Mouse (Mus musculus): ENCODE results near the gene 2410015M20Rik. TPM values are rescaled to one million over a fixed set of nuclear protein-coding genes. Genes with fewer than 3 reads are reported as not detected.
"Not testable (repeated sequence)": the region's sequence is repeated elsewhere in the genome, so short reads cannot be mapped to it uniquely, and the experiment has no call there.

Gene 2410015M20Rik
- total RNA-seq, 2 experiments from 2014 or later = 134 to 142 TPM

- Histone ChIP-seq H3K27ac (peak within 1 kb of the TSS; percentile 84), H3K4me3 (peak within 1 kb of the TSS; percentile 63)
- DNase-seq (ENCODE audit: low spot score in 2 of 2) = peak; percentile 95 to 96
- TF ChIP-seq CTCF (conservative IDR thresholded peaks at IDR 0.05) = no peak
These were observed 17.3 kb upstream of the 2410015M20Rik start, which contains the start of gene Lonp1 for GRCm38 (mm10) chr17:56626754-56627470. TSS of gene Lonp1 (minus strand) at chr17:56626887.

DNA sequence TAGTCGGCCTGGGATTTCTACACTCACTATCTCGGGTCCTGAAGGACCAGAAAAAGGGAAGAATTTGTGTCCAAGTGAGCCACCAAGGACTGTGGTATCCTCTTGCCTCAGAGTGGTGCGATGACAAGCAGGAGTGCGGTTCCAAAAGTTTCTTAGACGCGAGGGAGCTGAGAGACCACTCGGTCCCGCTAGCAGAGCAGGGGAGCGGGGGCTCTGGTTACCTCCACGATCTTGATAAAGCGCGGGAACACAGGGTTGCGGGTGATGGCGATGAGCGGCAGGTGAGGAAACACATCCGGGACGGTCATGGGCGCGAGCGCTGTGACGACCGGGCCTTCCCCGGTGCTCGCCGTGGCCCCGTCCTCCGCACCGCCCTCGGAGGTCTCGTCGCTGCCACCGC is 16.7 kb upstream of the 2410015M20Rik start:
- TF ChIP-seq CTCF (conservative IDR thresholded peaks at IDR 0.05) = no peak
- peak overlapping the region; percentile 84 for H3K27ac ChIP-seq
- DNase-seq (ENCODE audit: low spot score in 2 of 2) = no peak
- H3K4me3 ChIP-seq = peak overlapping the region; percentile 63

DNA sequence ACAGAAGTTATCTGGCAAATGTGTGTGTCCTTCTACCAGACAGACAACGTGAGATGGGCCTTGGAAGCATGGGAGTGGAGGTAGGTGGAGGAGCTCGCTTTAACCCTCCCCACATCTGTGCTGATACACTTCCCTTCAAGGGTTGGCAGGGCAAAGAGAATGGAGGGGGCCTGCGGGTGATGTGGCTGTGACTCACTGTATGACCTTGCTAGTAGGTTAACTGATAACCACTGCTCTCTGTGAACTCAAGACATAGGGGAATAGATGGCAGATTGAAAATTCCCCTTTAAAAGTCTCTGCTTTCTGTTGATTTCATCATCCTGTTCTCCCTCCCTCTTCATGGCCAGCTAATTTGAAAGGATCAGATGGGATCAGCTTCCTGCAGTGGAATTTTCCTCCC is 15.9 kb upstream of the 2410015M20Rik start:
- DNase-seq (ENCODE audit: low spot score in 2 of 2) = no peak
- H3K4me3 ChIP-seq = no peak overlapping the region; the same call in 1 of the 2 replicates
- TF ChIP-seq CTCF (conservative IDR thresholded peaks at IDR 0.05) = no peak
- no peak overlapping the region for H3K27ac ChIP-seq

DNA sequence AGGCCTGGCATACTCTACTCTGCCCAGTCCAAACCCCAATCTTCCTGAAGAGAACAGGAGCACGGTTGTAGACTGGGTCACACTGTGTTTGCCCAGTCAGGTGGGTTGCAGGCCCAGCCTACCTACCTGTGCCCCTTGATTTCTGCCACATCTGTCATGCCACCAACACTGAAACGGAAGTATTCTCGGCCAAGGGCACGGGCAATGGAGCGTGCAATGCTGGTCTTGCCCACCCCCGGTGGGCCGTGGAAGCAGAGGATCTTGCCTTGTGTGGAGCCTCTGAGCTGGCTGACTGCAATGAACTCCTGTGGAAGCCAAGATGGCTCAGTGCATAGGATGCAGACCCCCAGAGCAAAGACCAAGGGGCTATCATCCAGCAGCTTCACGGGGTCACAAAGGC is 8.1 kb upstream of the 2410015M20Rik start:
- Histone ChIP-seq H3K27ac (no peak overlapping the region), H3K4me3 (no peak overlapping the region)
- DNase-seq (ENCODE audit: low spot score in 2 of 2) = no peak
- TF ChIP-seq CTCF (conservative IDR thresholded peaks at IDR 0.05) = no peak

DNA sequence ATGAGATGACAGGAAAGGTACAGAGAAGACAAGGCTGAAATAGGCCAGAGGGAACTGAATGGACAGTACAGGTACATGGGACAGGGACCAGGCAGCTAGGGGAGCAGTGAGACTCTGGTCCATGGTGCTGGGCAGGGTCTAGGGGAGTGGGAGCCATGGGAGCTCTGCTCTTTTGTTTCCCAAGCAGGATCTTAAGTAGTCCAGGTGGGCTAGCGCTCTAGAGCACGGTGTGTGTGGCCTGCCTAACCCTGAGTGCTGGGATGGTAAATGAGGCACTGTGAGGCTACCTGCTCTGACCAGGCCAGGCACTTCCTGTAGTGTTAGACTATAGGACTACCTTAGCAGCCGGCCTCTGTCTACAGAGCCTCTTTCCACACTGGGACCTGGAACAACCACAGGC is 7.2 kb upstream of the 2410015M20Rik start:
- no peak for TF ChIP-seq CTCF (conservative IDR thresholded peaks at IDR 0.05)
- no peak for DNase-seq (ENCODE audit: low spot score in 2 of 2)
- H3K4me3 ChIP-seq = no peak overlapping the region
- H3K27ac ChIP-seq = no peak overlapping the region

DNA sequence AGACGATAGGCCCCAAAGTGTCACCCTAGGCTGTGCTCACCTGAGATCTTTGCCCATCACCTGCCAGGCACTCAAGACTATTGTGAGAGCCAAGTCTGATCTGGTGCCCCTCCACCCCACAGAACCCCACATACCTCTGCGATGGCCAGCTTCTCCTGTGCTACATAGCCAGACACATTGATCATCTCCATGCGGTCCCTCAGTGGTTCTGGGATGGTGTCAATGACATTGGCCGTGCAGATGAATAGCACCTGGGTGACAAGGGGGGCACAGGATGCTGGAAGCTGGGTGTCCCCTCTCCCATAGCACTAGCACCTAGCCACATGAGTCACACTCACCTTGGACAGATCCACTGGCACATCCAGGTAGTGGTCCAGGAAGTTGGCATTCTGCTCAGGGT is 6.2 kb upstream of the 2410015M20Rik start:
- TF ChIP-seq CTCF (conservative IDR thresholded peaks at IDR 0.05) = no peak
- no peak for DNase-seq (ENCODE audit: low spot score in 2 of 2)
- Histone ChIP-seq H3K4me3 (no peak overlapping the region), H3K27ac (no peak overlapping the region)

DNA sequence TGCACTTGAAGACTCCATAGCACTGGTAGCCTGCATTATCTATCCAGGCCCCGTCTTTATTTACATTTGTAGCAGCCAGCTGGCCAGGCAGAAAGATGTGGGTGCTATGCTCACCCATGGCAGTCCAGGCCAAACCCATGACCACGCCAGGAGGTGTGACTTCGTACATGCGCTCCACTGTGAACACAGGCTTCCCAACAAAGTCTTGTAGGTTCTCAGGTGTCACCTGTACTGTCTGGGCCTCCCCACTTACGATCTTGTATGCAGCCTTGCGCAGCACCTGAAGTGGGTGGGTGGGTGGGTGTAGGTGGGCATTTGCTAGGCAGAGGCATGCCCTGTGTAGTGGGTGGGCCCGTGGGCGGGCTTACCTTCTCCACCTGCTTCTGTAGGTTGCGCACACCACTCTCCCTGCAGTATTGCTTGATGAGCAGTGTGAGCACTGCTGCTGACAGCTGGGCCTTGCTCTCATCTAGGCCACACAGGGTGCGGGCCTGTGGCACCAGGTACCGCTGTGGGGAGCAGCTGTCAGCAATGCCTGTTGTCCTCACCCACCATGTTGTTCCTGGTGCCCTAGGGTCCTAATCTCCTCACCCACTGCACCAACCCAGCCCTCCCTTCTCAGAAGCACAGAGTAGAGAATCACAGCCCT is 5.7 kb upstream of the 2410015M20Rik start:
- TF ChIP-seq CTCF (conservative IDR thresholded peaks at IDR 0.05) = no peak
- Histone ChIP-seq H3K4me3 (no peak overlapping the region), H3K27ac (no peak overlapping the region)
- no peak for DNase-seq (ENCODE audit: low spot score in 2 of 2)

- DNase-seq (ENCODE audit: low spot score in 2 of 2) = no peak
- H3K4me3 ChIP-seq = peak overlapping the region; percentile 70
- TF ChIP-seq CTCF (conservative IDR thresholded peaks at IDR 0.05) = no peak
- peak overlapping the region; percentile 96; the same call in 1 of the 2 replicates for H3K27ac ChIP-seq
These were observed 5.0 kb upstream of the 2410015M20Rik start for GRCm38 (mm10) chr17:56614391-56615135.

DNA sequence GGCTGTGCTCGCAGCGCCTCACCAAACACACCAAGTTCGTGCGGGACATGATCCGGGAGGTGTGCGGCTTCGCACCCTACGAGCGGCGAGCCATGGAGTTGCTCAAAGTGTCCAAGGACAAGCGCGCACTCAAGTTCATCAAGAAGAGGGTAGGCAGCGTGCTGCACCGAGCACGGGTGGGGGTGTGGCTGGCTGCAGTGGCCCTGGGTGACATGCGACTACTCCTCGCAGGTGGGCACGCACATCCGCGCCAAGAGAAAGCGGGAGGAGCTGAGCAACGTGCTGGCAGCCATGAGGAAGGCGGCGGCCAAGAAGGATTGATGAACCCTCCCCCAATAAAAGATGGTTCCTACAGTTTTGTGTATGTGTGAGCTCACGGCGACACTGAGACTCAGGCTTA is 4.3 kb upstream of the 2410015M20Rik start:
- peak overlapping the region; percentile 96 for H3K27ac ChIP-seq
- DNase-seq (ENCODE audit: low spot score in 2 of 2) = not testable (repeated sequence)
- peak overlapping the region; percentile 70 for H3K4me3 ChIP-seq

DNA sequence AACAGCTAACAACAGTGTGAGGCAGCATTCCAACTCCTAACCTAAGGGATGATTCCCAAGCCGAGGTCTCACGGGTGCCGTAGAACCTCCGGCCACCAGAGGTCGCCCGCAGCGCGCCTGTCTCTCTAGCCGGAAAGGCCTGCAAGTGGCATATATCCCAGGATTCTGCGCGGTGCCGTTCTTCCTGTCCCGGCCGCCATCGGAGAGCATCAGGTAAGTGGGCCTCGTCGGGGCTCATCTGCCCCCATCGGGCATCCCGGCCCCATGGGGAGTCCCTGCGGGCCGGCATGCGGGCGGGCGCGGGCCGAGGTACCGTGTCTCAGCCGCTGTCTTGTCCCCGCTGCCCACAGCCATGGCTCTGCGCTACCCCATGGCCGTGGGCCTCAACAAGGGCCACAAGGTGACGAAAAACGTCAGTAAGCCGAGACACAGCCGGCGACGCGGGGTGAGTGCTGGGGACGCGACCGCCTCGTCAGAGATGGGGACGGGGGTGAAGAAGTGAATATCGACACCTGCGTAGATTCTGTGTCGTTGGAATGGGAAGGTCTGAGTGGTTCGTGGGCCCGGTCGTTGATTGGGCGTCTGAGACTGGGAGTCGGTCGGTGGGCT is 3.8 kb upstream of the 2410015M20Rik start, which contains the start of gene Rpl36:
Rpl36 (plus strand) TSS at position 181 of the 609 bp plus-strand sequence.
- peak; percentile 95 to 98 for DNase-seq (ENCODE audit: low spot score in 2 of 2)
- TF ChIP-seq CTCF (conservative IDR thresholded peaks at IDR 0.05) = peak; percentile 97
- Histone ChIP-seq H3K4me3 (peak within 1 kb of the TSS; percentile 70), H3K27ac (peak within 1 kb of the TSS; percentile 96)

GRCm38 (mm10) chr17:56612565-56612939 is 3.0 kb upstream of the 2410015M20Rik start:
- not testable (repeated sequence) for H3K27ac ChIP-seq; H3K4me3 ChIP-seq; DNase-seq (ENCODE audit: low spot score in 2 of 2)

DNA sequence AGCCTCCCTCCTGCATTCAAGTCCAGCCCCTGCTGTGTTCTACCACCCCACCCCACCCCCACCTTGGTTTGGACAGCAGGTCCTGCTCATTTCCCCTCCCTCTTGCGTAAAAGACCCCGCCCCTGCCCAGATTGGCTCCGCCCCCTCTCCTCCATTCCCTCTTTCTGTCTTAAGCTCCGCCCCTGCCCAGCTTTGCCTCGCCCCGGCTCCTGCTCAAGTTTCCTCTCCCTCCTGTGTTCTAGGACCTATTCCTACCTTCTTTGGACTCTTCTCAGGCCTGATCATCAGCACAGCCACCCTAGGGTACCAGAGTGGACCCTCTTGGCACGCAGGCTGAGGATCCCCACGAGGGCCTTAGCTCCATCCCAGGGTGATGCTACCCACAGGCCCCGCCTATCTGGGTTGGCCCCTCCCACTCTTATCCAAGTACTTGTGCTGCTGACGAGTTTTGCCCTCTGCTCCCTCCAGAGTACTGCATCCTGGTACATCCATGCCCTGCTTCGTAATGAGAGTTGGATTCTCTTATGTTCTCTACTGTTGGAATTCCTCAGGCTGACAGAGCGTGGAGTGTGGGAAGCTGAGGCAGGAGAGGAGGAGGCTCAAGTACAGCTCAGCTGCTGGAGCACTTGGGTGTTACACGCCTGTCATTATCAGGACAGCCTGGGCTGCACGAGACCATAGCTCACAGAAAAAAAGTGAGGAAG is 2.4 kb upstream of the 2410015M20Rik start:
- no peak for TF ChIP-seq CTCF (conservative IDR thresholded peaks at IDR 0.05)
- Histone ChIP-seq H3K4me3 (no peak overlapping the region), H3K27ac (0 out of 2 replicates have a peak overlapping the region, but pooled peaks have one; percentile 12)
- DNase-seq (ENCODE audit: low spot score in 2 of 2) = no peak

Measured in layer of hippocampus, adult 2 months (tissue).